Mouse (Mus musculus): ENCODE data around the gene Odf3. TPM values are rescaled to one million over a fixed set of nuclear protein-coding genes. Genes with fewer than 3 reads are reported as not detected.
A peak's percentile ranks its signal among the peaks of the same experiment; 100 is the strongest.
"Not testable (repeated sequence)": the region's sequence is repeated elsewhere in the genome, so short reads cannot be mapped to it uniquely, and the experiment has no call there.

Gene Odf3
- polyA plus RNA-seq, 1 experiment from 2014 or later = not detected

- peak overlapping the region; percentile 66 for H3K4me3 ChIP-seq (ENCODE audit: low read depth, low read length)
- no peaks in the 10 kb centered on the region for H3K9me3 ChIP-seq (ENCODE audit: control insufficient read depth, low read length)
- H3K27ac ChIP-seq (ENCODE audit: low read depth, low read length) = peak overlapping the region; percentile 70; the same call in 1 of the 2 replicates
- H3K36me3 ChIP-seq (ENCODE audit: control insufficient read depth, insufficient read depth, low read length) = peaks cover 3% of the 10 kb centered on the region
- H3K4me2 ChIP-seq (ENCODE audit: low read depth) = peak overlapping the region; percentile 71
- ATAC-seq (ENCODE audit: insufficient read depth, low FRiP score, low TSS enrichment) (peak; percentile 59), DNase-seq (ENCODE audit: low spot score) (no peak)
- H3K9ac ChIP-seq (ENCODE audit: low read length) = peak overlapping the region; percentile 58
- no peaks in the 10 kb centered on the region for H3K27me3 ChIP-seq (ENCODE audit: control insufficient read depth, insufficient read depth, low read length)
- H3K4me1 ChIP-seq (ENCODE audit: control insufficient read depth, insufficient read depth, low read length) = 0 out of 2 replicates have a peak, but pooled peaks cover 5% of the 10 kb centered on the region
- WGBS = under 1% methylated on average over 12 of the region's 12 CpGs
Measured at GRCm38 (mm10) chr7:140882469-140882803, 34.8 kb downstream of the Odf3 start.

GRCm38 (mm10) chr7:140890636-140891035, 43.0 kb downstream of the Odf3 start:
- not testable (repeated sequence) for DNase-seq (ENCODE audit: low spot score); ATAC-seq (ENCODE audit: insufficient read depth, low FRiP score, low TSS enrichment); H3K4me1 ChIP-seq (ENCODE audit: control insufficient read depth, insufficient read depth, low read length); H3K27me3 ChIP-seq (ENCODE audit: control insufficient read depth, insufficient read depth, low read length); H3K9ac ChIP-seq (ENCODE audit: low read length); H3K4me2 ChIP-seq (ENCODE audit: low read depth); H3K9me3 ChIP-seq (ENCODE audit: control insufficient read depth, low read length); H3K27ac ChIP-seq (ENCODE audit: low read depth, low read length); H3K4me3 ChIP-seq (ENCODE audit: low read depth, low read length)
- WGBS = 95% methylated on average over 16 of the region's 16 CpGs
- peaks cover 17% of the 10 kb centered on the region for H3K36me3 ChIP-seq (ENCODE audit: control insufficient read depth, insufficient read depth, low read length)

GRCm38 (mm10) chr7:140894031-140894430, 46.4 kb downstream of the Odf3 start:
- Histone ChIP-seq H3K4me1 (ENCODE audit: control insufficient read depth, insufficient read depth, low read length) (no peaks in the 10 kb centered on the region), H3K4me2 (ENCODE audit: low read depth) (no peak overlapping the region), H3K27me3 (ENCODE audit: control insufficient read depth, insufficient read depth, low read length) (no peaks in the 10 kb centered on the region), H3K9ac (ENCODE audit: low read length) (no peak overlapping the region), H3K36me3 (ENCODE audit: control insufficient read depth, insufficient read depth, low read length) (peaks cover 17% of the 10 kb centered on the region), H3K27ac (ENCODE audit: low read depth, low read length) (no peak overlapping the region), H3K9me3 (ENCODE audit: control insufficient read depth, low read length) (no peaks in the 10 kb centered on the region), H3K4me3 (ENCODE audit: low read depth, low read length) (no peak overlapping the region)
- no peak for DNase-seq (ENCODE audit: low spot score)
- no peak for ATAC-seq (ENCODE audit: insufficient read depth, low FRiP score, low TSS enrichment)
- WGBS = 92% methylated on average over 7 of the region's 7 CpGs

- 89% methylated on average over 3 of the region's 3 CpGs for WGBS
- Histone ChIP-seq H3K4me3 (ENCODE audit: low read depth, low read length) (no peak overlapping the region), H3K27ac (ENCODE audit: low read depth, low read length) (no peak overlapping the region), H3K36me3 (ENCODE audit: control insufficient read depth, insufficient read depth, low read length) (peaks cover 14% of the 10 kb centered on the region), H3K4me2 (ENCODE audit: low read depth) (no peak overlapping the region), H3K9me3 (ENCODE audit: control insufficient read depth, low read length) (no peaks in the 10 kb centered on the region), H3K4me1 (ENCODE audit: control insufficient read depth, insufficient read depth, low read length) (no peaks in the 10 kb centered on the region), H3K27me3 (ENCODE audit: control insufficient read depth, insufficient read depth, low read length) (no peaks in the 10 kb centered on the region), H3K9ac (ENCODE audit: low read length) (no peak overlapping the region)
- DNase-seq (ENCODE audit: low spot score) (no peak), ATAC-seq (ENCODE audit: insufficient read depth, low FRiP score, low TSS enrichment) (no peak)
Measured at GRCm38 (mm10) chr7:140894611-140895010, 47.0 kb downstream of the Odf3 start.

GRCm38 (mm10) chr7:140897863-140898262, 50.3 kb downstream of the Odf3 start:
- no peak overlapping the region for H3K4me2 ChIP-seq (ENCODE audit: low read depth)
- no peak overlapping the region for H3K27ac ChIP-seq (ENCODE audit: low read depth, low read length)
- H3K36me3 ChIP-seq (ENCODE audit: control insufficient read depth, insufficient read depth, low read length) = peaks cover 10% of the 10 kb centered on the region
- ATAC-seq (ENCODE audit: insufficient read depth, low FRiP score, low TSS enrichment) (no peak), DNase-seq (ENCODE audit: low spot score) (no peak)
- H3K9ac ChIP-seq (ENCODE audit: low read length) = no peak overlapping the region
- H3K27me3 ChIP-seq (ENCODE audit: control insufficient read depth, insufficient read depth, low read length) = no peaks in the 10 kb centered on the region
- 90% methylated on average over 7 of the region's 7 CpGs for WGBS
- H3K4me1 ChIP-seq (ENCODE audit: control insufficient read depth, insufficient read depth, low read length) = no peaks in the 10 kb centered on the region
- no peak overlapping the region for H3K4me3 ChIP-seq (ENCODE audit: low read depth, low read length)
- no peaks in the 10 kb centered on the region for H3K9me3 ChIP-seq (ENCODE audit: control insufficient read depth, low read length)

- ATAC-seq (ENCODE audit: insufficient read depth, low FRiP score, low TSS enrichment) (no peak), DNase-seq (ENCODE audit: low spot score) (no peak)
- Histone ChIP-seq H3K4me3 (ENCODE audit: low read depth, low read length) (no peak overlapping the region), H3K4me2 (ENCODE audit: low read depth) (no peak overlapping the region), H3K9ac (ENCODE audit: low read length) (no peak overlapping the region), H3K36me3 (ENCODE audit: control insufficient read depth, insufficient read depth, low read length) (peaks cover 9% of the 10 kb centered on the region), H3K27ac (ENCODE audit: low read depth, low read length) (no peak overlapping the region), H3K27me3 (ENCODE audit: control insufficient read depth, insufficient read depth, low read length) (no peaks in the 10 kb centered on the region), H3K9me3 (ENCODE audit: control insufficient read depth, low read length) (no peaks in the 10 kb centered on the region), H3K4me1 (ENCODE audit: control insufficient read depth, insufficient read depth, low read length) (no peaks in the 10 kb centered on the region)
- WGBS = 85% methylated on average over 3 of the region's 3 CpGs
Measured at GRCm38 (mm10) chr7:140899121-140899520, 51.5 kb downstream of the Odf3 start.

- Histone ChIP-seq H3K9ac (ENCODE audit: low read length) (no peak within 1 kb of the TSS; the same call in 1 of the 2 replicates), H3K4me2 (ENCODE audit: low read depth) (no peak within 1 kb of the TSS), H3K27ac (ENCODE audit: low read depth, low read length) (no peak within 1 kb of the TSS), H3K4me1 (ENCODE audit: control insufficient read depth, insufficient read depth, low read length) (no peaks in the 10 kb centered on the region), H3K4me3 (ENCODE audit: low read depth, low read length) (no peak within 1 kb of the TSS), H3K36me3 (ENCODE audit: control insufficient read depth, insufficient read depth, low read length) (peaks cover 6% of the 10 kb centered on the region), H3K9me3 (ENCODE audit: control insufficient read depth, low read length) (no peaks in the 10 kb centered on the region), H3K27me3 (ENCODE audit: control insufficient read depth, insufficient read depth, low read length) (no peaks in the 10 kb centered on the region)
- WGBS = 82% methylated on average over 10 of the region's 10 CpGs
- DNase-seq (ENCODE audit: low spot score) (no peak), ATAC-seq (ENCODE audit: insufficient read depth, low FRiP score, low TSS enrichment) (no peak)
Measured at GRCm38 (mm10) chr7:140900220-140900619, 52.6 kb downstream of the Odf3 start, which contains the start of gene Cox8b. TSS of gene Cox8b (minus strand) at chr7:140900446.

Other genes with a start within 250 kb of the Odf3 start
- not detected in 2 replicates for gene Olfr46, start 246.5 kb upstream of the Odf3 start, polyA plus RNA-seq (2014; fragmentation: Nextera tagmentation; extraction: Ambion mirVana)
- gene Olfr61, start 218.8 kb upstream of the Odf3 start, polyA plus RNA-seq (2014; fragmentation: Nextera tagmentation; extraction: Ambion mirVana) = not detected in 2 replicates
- gene Olfr53, start 201.4 kb upstream of the Odf3 start, polyA plus RNA-seq (2014; fragmentation: Nextera tagmentation; extraction: Ambion mirVana) = not detected in 2 replicates
- gene Olfr539, start 187.9 kb upstream of the Odf3 start, polyA plus RNA-seq (2014; fragmentation: Nextera tagmentation; extraction: Ambion mirVana) = not detected in 2 replicates
- gene Olfr45, start 165.9 kb upstream of the Odf3 start, polyA plus RNA-seq (2014; fragmentation: Nextera tagmentation; extraction: Ambion mirVana) = not detected in 2 replicates
- not detected in 2 replicates for gene Olfr541, start 150.5 kb upstream of the Odf3 start, polyA plus RNA-seq (2014; fragmentation: Nextera tagmentation; extraction: Ambion mirVana)
- gene Cyp2e1, start 84.1 kb upstream of the Odf3 start, polyA plus RNA-seq (2014; fragmentation: Nextera tagmentation; extraction: Ambion mirVana) = not detected in 2 replicates
- gene Syce1, start 60.0 kb upstream of the Odf3 start, polyA plus RNA-seq (2014; fragmentation: Nextera tagmentation; extraction: Ambion mirVana) = 0.22 TPM in 1 of 2 replicates, not detected in the other
- gene Zfp941, start 25.6 kb upstream of the Odf3 start, polyA plus RNA-seq (2014; fragmentation: Nextera tagmentation; extraction: Ambion mirVana) = 6.5 and 7.7 TPM in 2 replicates
- gene Urah, start 12.8 kb upstream of the Odf3 start, polyA plus RNA-seq (2014; fragmentation: Nextera tagmentation; extraction: Ambion mirVana) = 0.34 TPM in 1 of 2 replicates, not detected in the other
- not detected in 2 replicates for gene Scgb1c1, start 2.3 kb upstream of the Odf3 start, polyA plus RNA-seq (2014; fragmentation: Nextera tagmentation; extraction: Ambion mirVana)
- gene Gm45785, start 8.5 kb downstream of the Odf3 start, polyA plus RNA-seq (2014; fragmentation: Nextera tagmentation; extraction: Ambion mirVana) = not detected in 2 replicates
- 73.3 and 82.2 TPM in 2 replicates for gene Ric8a, start 9.2 kb downstream of the Odf3 start, polyA plus RNA-seq (2014; fragmentation: Nextera tagmentation; extraction: Ambion mirVana)
- 27.4 and 31.1 TPM in 2 replicates for gene Bet1l, start 9.8 kb downstream of the Odf3 start, polyA plus RNA-seq (2014; fragmentation: Nextera tagmentation; extraction: Ambion mirVana)
- gene Psmd13, start 34.2 kb downstream of the Odf3 start, polyA plus RNA-seq (2014; fragmentation: Nextera tagmentation; extraction: Ambion mirVana) = 158 and 199 TPM in 2 replicates
- 22.4 and 26.0 TPM in 2 replicates for gene Sirt3, start 34.5 kb downstream of the Odf3 start, polyA plus RNA-seq (2014; fragmentation: Nextera tagmentation; extraction: Ambion mirVana)
- 0.81 and 4.2 TPM in 2 replicates for gene Cox8b, start 52.6 kb downstream of the Odf3 start, polyA plus RNA-seq (2014; fragmentation: Nextera tagmentation; extraction: Ambion mirVana)
- gene Nlrp6, start 73.1 kb downstream of the Odf3 start, polyA plus RNA-seq (2014; fragmentation: Nextera tagmentation; extraction: Ambion mirVana) = 0.15 and 0.20 TPM in 2 replicates
- 13.3 and 15.8 TPM in 2 replicates for gene Pgghg, start 93.6 kb downstream of the Odf3 start, polyA plus RNA-seq (2014; fragmentation: Nextera tagmentation; extraction: Ambion mirVana)
- 1.2 and 1.4 TPM in 2 replicates for gene Ifitm5, start 102.5 kb downstream of the Odf3 start, polyA plus RNA-seq (2014; fragmentation: Nextera tagmentation; extraction: Ambion mirVana)
- gene Gm45717, start 108.1 kb downstream of the Odf3 start, polyA plus RNA-seq (2014; fragmentation: Nextera tagmentation; extraction: Ambion mirVana) = 0.69 TPM in 1 of 2 replicates, not detected in the other
- gene Ifitm2, start 108.2 kb downstream of the Odf3 start, polyA plus RNA-seq (2014; fragmentation: Nextera tagmentation; extraction: Ambion mirVana) = 383 and 395 TPM in 2 replicates
- 8.3 and 12.5 TPM in 2 replicates for gene Ifitm1, start 119.4 kb downstream of the Odf3 start, polyA plus RNA-seq (2014; fragmentation: Nextera tagmentation; extraction: Ambion mirVana)
- gene Ifitm3, start 163.0 kb downstream of the Odf3 start, polyA plus RNA-seq (2014; fragmentation: Nextera tagmentation; extraction: Ambion mirVana) = 20.1 and 21.0 TPM in 2 replicates
- not detected in 2 replicates for gene Ifitm6, start 170.1 kb downstream of the Odf3 start, polyA plus RNA-seq (2014; fragmentation: Nextera tagmentation; extraction: Ambion mirVana)
- not detected in 2 replicates for gene Gm17387, start 181.3 kb downstream of the Odf3 start, polyA plus RNA-seq (2014; fragmentation: Nextera tagmentation; extraction: Ambion mirVana)
- 14.5 and 17.1 TPM in 2 replicates for gene B4galnt4, start 213.3 kb downstream of the Odf3 start, polyA plus RNA-seq (2014; fragmentation: Nextera tagmentation; extraction: Ambion mirVana)
- gene Pkp3, start 230.4 kb downstream of the Odf3 start, polyA plus RNA-seq (2014; fragmentation: Nextera tagmentation; extraction: Ambion mirVana) = 2.3 and 2.7 TPM in 2 replicates